Mouse (Mus musculus): ENCODE results near the gene Dcx. TPM values are rescaled to one million over a fixed set of nuclear protein-coding genes. Genes with fewer than 3 reads are reported as not detected.

Dcx gene
- polyA plus RNA-seq, 1 experiment from 2014 or later: 9.8 TPM

Small RNAs within 50 kb of the gene (microRNA-seq; reads per million reads assigned to microRNA genes)
- gene Gm47298: not detected

Other genes with a start within 250 kb of the Dcx start
- 405 and 413 TPM in 2 replicates for gene Capn6, start 105.9 kb downstream of the Dcx start, polyA plus RNA-seq (2014; fragmentation: Nextera tagmentation; extraction: Ambion mirVana)
- gene A730046J19Rik, start 220.4 kb upstream of the Dcx start, polyA plus RNA-seq (2014; fragmentation: Nextera tagmentation; extraction: Ambion mirVana): 0.04 and 0.12 TPM in 2 replicates

Measured in limb, embryonic 11.5 days (tissue).